Mouse (Mus musculus): ENCODE results near the gene Ppfibp2. TPM values are rescaled to one million over a fixed set of nuclear protein-coding genes. Genes with fewer than 3 reads are reported as not detected.

Ppfibp2 gene
- 6.3 and 8.4 TPM in 2 replicates for polyA plus RNA-seq (2012; rRNA removed)

DNA sequence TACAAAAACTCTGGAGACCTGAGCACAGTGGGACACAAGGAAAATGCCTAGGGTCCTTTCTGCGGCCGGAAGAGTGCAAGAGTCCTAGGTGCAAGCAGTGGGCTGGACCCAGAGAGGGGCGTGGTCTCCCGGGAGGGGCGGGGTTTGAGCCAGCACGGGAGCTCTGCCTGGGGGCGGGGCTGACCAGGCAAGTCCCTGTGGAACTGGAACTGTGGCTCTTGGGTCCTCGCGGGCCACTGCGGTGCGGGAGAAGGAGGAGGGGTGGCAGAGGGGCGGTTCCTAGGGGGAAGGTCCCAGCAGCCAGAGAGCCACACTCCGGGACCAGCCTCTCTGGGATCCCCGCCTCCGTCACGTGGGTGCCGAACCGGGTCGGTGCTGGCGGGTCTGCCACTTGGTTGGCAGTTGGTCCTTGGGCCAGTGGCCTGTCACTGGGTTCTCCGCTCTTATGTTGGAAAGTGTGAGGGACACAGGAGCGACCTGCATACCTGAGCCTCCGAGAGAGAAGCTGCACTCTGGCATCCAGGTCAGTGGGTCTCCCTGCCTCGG, at the start of gene Ppfibp2:
Gene Ppfibp2 (plus strand): TSS at position 351 of the 546 bp plus-strand sequence.

GRCm38 (mm10) chr7:107567261-107567671, 27.7 kb upstream of the Ppfibp2 start, which contains the start of gene Olfml1:
Olfml1 (plus strand) TSS chr7:107567446.

DNA sequence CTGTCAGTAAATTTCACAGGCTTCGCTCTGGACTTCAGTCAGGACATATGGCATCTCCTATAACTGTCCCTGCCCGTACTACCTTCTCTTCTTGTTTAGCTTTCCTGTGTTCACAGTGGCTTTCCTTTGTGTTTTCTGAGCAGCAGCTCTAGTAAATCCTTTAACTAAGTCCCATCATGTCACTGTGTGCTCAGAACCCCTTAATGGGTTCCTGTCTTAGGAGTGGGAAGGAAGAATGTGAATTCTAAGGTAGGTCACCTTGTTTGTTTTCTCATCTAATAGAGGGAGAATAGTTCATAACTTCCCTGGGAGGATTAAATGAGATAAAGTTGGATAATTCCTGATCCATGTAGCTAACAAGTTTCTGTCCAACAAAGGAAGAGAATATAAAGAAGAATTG, 30.1 kb downstream of the Ppfibp2 start, which contains the start of gene 5330417H12Rik:
Gene 5330417H12Rik (minus strand): TSS at position 101 of the 400 bp plus-strand sequence.

DNA sequence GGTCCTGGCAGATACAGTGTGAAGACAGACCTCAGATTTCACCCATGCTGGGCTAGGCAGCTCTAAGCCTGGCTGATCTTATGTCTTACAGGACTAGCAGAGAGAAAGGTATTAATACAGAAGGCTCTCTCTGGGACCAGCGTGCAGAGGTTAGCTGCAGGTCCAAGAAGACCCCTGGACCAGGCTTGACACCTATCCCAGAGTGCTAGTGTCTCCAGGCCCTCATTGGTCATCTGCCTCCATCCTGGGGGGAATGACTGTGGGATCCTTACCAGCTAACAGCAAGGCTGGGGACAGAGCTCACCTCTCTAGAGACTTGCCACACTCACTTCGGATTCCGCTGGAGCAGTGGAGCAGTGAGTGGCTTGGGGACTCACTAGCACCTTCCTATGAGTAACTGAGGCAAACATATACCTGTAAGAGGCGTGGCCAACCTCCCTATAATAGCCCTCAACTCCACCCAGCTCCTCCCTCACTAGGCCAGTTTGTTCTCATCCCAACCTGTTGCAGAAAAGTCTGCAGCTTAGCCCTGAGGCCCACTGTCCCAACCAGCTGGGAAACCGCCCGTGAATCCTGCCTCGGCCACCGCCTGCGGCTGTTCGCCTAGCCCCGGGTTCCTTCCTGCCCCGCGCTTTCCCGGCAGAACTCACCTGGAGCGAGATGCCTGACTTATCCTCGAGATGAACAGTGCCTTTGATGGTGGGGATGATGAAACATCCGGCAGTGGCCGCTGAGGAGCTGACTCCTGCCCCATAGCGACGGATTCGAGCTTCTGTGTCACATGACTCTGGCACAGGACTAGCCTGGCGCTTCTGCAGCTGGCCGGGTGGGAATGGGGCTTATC, 162.5 kb downstream of the Ppfibp2 start, which contains the start of gene Cyb5r2:
Gene Cyb5r2 (minus strand): TSS at position 725 of the 844 bp plus-strand sequence.

Other genes starting within 250 kb of the Ppfibp2 start
- gene Syt9, start 224.5 kb upstream of the Ppfibp2 start, polyA plus RNA-seq (2012; rRNA removed) = 0.13 and 0.16 TPM in 2 replicates
- 0.46 and 1.2 TPM in 2 replicates for gene Olfml1, start 27.8 kb upstream of the Ppfibp2 start, polyA plus RNA-seq (2012; rRNA removed)
- gene 5330417H12Rik, start 30.0 kb downstream of the Ppfibp2 start, polyA plus RNA-seq (2012; rRNA removed) = not detected in 2 replicates
- gene Cyb5r2, start 162.8 kb downstream of the Ppfibp2 start, polyA plus RNA-seq (2012; rRNA removed) = 0.03 TPM in 1 of 2 replicates, not detected in the other
- gene Ovch2, start 206.0 kb downstream of the Ppfibp2 start, polyA plus RNA-seq (2012; rRNA removed) = 0.12 TPM in 1 of 2 replicates, not detected in the other
- not detected in 2 replicates for gene Olfr467, start 217.1 kb downstream of the Ppfibp2 start, polyA plus RNA-seq (2012; rRNA removed)
- not detected in 2 replicates for gene Olfr469, start 230.3 kb downstream of the Ppfibp2 start, polyA plus RNA-seq (2012; rRNA removed)